Mouse (Mus musculus): Measurements from ENCODE around the gene Rasa3.

Rasa3 gene

DNA sequence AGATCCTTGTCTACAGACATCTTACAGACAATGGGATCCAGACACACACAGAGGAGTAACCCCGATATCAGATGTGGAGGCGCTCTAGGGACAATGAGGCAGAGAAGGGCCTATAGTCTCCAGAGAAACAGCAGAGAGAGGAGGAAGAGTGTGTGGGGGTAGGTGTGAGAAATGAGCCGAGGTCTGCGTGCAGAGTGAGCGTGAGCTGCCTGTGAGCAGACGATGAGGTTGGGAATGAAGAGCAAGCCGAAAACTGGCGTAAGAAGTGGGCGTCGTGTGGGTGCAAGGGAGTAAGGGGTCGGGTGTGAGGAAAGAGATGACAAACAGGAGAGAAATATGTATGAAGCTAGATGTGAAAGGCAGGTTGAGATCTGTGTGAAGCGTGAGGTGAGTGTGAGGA lies 65.7 kb downstream of the Rasa3 start:
- no peak for DNase-seq

DNA sequence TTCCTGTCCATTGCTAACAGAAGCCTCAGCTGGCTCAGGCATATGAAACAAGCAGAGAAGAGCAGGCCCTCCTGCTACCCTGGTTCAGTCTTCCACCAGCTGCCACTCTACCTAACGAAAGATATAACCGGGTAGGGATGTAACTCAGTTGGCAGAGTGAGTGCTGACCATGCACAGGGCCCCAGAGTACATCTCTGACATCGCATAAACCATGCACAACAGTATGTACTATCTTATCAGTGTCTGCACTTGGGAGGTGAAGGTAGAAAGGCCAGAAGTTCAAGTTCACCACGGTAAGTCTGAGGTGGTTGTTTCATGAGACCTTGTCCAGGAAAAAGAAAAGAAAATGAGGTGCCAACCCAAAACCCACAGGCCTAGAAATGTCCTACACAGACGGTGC lies 67.4 kb downstream of the Rasa3 start:
- DNase-seq: no peak

DNA sequence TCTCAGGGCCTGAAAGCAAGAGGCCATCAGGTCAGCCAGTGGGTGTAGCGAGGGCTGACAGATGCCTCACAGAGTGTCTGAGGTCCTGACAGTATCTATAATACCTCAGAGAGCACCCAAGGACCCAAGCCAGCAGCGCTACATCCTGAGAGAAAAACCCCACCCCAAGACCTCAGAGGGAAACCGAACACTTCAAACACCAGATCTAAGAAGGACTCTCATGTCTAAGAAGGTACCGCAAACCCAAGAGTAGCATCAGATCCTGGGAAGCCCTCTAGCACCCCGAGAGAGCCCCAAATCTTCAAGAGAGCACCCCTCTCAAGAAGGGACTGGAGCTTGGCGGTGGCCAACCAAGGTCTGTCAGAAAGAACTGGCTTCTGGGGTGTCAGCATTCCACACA lies 68.5 kb downstream of the Rasa3 start:
- DNase-seq: no peak

DNA sequence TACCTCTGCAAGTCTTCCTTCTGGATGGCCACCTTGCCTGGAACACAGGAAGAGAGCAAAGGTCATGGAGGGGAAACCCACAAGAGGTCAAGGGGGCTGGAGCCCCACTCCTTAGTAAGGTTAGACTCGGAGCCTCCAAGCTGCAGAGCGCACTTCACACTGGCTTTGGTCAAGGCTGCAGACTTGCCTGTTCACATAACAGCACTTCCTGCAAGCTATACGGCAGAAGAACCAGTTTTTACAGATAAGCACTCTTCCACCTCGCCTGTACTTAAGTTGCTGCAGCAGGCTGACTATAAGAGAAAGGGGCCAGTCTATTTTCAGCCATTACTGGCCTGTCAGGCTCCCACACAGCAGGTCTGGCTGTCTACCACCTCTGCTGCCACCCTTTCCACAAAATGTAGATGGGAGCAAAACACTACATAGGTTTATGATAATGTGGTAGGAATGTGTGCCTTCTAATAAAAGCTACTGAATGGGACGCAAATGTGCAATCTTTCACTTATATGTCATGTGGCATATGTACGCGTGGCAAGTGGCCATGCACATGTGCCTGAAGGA lies 71.4 kb downstream of the Rasa3 start:
- DNase-seq: no peak

DNA sequence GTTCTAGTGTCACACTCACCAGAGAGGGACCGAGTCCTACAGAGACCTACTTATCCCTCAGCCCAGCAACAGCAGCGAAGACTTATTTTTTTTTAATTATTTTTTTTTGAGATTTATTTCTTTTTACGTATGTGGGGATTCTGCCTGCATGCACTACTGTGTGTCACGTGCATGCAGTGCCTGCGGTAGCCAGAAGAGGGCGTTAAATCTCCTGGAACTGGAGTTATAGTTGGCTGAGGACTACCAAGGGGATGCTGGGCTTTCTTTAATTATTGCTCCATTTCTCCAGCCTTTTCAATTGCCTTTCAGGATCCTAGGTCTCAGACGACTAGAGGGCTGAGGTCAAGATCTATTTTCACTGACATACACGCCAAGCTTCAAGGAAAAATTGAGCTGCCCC lies 74.8 kb downstream of the Rasa3 start:
- peak; percentile 70 for DNase-seq

DNA sequence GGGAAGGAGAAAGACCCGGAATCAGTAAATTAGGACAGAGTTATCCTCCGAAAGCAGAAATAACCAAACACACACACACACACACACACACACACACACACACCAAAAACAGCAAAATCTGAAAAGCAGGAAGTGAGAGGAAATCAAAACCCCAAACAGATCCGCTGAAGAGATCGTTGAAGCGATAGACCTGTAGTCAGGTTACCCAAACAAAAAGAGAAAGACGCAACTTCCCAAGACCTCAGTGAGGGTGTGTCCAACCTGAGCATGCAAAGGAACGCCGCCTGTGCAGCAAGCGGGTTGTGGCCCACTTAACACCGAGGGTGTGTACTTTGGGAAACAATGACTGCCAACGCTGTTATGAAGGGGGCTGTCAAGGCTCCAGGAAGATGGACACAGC lies 76.2 kb downstream of the Rasa3 start:
- DNase-seq: peak; percentile 41

DNA sequence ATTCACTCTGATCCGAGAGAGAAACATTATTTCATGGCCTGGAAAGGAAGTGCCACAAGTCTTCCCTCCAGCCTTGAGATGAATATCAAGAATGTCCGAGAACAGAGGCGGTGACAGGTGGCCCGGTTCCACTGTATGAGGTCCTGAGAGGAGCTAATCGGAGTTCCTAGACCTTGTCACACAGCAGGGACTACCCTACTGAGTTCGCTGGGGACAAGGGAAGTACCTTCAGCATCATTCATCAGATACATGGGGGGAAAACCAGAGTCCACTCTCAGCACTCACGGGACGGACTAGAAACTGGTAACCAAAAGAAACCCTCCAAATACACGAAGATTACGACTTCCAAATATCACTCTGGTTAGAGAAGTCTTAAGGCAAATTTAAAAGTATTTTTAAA lies 76.7 kb downstream of the Rasa3 start:
- DNase-seq: peak; percentile 30

DNA sequence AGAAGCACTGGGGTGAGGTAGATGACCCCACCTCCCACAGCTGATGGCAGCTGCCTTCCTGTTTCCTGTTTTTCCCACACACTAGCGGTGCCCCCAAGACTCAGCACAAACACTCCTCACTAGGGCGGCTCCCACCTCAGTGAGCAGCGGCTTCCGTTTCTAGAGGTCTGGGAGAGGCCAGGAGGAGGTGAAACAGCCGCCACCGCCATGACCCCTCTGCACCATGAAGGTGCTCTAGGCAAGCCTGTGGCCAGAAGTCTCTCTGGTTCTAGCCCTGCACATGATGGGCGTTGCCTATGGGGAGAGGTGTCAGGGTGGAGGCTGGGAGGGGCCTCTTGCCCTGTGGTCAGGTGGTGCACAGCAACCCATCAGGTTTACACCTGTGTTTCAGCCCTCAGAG lies 77.2 kb downstream of the Rasa3 start:
- peak; percentile 69 for DNase-seq

DNA sequence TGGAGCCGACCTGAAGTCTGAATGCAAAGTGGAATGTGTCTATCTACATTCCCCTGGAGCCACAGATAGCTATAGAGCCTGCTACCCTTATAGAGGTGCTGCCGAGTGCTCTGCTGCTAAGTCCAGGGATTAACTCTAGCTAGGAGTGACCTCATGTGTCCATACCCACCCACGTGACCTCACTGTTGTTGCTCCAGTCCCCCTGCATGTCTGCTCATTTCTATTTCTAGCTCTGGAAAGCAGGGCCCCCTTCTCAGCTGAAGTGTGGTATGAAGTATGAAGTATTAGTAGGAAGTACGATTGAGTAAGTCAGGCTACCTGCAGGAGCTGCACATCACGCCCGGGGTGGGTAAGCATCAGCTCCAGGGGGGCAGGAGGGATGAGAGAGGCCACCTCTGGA lies 79.6 kb downstream of the Rasa3 start:
- DNase-seq: no peak

DNA sequence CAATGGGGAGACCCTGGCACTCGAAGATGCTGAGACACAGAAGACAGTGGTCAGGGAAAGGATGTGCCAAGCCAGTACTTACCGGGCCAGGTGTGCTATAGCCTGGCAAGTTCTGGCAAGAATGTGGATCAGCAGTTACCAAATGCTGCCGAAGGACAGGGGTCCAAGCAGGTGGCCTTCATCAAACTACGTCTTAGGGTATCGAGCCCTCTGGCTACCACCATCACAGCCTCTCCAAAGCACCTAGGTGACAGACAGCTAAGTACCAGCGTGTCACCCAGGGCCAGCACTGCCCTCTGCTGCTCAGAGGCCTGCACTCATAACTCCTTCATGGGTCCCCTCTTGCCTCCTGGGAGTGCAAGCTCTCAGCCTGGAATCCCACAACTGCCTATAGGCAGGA lies 81.5 kb downstream of the Rasa3 start:
- DNase-seq: peak; percentile 53

DNA sequence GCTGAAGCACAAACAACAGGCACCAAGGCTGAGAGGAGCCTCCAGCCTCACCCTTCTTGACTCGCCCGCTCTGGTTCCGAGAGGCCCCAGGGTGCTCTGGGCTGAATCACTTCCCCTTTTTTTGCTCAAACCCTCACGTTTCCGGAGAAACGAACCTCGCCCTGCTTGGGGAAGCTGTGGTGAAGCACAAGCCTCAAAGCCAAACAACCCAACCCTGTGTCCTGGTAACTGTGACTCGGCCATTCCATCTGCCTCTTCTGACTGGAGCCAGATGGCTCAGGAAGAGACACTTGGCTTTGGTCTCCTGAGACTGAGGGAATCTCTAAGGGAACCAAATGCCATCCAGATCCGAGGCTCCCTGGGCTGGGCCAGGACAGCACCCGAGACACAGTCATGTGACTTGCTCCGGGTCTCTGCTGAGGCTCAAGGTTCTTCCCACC lies 82.5 kb downstream of the Rasa3 start:
- DNase-seq: peak; percentile 62

DNA sequence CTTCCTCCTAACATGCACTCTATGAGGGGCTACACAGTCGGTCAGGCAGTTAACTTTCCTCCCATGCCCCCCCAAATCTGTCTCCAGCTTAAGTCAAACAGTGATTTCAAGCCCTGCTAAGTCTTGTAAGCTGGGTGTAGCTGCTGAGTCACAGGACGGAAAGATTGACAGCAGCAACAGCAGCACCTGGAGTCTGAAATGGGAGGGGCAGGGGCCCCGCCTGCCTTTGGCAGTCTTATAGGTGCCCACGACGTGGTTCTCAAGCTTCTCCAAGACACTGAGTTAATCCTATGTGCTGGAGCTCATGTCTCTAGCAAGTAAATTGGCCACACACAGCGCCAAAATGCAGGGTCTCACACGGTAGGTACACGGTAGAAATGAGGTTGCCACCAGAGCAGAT lies 84.1 kb downstream of the Rasa3 start:
- DNase-seq: peak; percentile 38

DNA sequence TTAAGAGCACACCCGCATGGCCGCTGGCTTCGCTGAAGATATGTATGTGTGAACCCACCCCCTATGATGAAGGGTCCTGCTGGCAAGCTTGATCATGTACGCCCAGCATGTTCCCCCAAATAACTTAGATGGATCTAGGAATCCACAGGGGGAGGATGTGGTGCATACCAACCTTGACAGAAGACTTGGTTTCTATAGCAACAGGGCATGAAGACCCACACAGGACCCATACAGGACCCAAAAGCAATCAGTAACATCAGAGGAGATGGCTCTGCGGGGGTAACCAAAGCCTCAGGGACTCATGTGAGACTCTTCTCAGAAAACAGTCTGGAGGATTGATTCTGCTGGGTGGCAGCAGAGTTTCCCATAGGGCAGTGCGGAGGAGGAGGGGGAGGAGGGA lies 86.2 kb downstream of the Rasa3 start:
- no peak for DNase-seq

DNA sequence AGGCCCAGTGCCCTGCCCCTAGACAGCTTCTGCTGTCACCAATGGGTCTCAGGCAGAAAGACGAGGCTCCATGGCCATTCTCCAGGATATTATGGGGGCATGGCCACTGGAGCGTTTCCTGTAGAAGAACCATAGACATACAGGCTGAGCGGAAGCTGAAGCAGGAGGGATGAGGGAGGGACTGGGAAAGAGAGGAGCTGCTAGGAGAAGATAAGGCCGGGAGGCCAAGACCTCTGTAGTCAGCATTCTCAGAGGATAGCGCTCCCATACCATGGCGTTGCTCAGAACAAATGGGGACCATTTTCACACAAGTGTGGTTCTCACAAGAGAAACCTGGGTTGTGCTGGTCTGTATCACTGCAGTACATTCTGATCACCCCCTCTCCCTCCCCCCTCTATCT lies 88.3 kb downstream of the Rasa3 start:
- DNase-seq: no peak

DNA sequence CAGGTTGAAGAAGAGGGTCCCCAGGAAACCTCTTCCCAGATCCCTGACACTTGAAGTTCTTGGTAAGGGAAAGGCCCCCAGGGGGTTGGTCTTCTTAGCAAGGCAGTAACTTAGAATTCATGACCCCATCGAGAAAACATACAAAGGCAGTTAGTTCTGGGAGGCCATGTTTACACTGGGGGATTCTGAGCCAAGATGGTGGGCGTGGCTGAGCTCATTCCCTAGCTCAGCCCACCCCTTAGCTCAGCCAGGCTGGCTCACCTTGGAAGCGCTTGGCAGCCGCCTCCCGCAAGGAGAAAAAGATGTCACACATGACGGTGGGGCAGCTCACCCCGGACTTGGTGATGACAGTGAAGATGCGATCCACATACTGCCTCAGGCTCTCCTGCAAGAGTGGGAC lies 92.8 kb downstream of the Rasa3 start:
- no peak for DNase-seq

DNA sequence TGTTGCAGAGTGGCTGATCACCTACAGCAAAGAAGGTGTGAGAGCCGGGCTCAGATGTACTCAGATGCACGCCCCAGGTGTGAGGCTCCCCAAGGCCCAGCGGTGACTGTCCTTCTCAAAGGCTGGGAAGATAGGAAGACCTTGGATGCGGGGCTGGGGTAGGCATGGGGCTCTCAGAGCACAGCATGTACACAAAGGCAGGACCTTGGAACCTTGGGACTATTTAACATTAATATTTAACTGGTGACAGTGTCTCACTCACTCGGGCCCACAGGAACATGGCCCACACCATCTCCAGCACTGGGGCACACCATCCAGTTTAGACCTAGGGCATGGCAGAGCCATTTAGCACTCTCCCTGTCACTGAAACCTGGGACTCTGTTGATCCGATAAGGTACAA lies 99.5 kb downstream of the Rasa3 start:
- no peak for DNase-seq

DNA sequence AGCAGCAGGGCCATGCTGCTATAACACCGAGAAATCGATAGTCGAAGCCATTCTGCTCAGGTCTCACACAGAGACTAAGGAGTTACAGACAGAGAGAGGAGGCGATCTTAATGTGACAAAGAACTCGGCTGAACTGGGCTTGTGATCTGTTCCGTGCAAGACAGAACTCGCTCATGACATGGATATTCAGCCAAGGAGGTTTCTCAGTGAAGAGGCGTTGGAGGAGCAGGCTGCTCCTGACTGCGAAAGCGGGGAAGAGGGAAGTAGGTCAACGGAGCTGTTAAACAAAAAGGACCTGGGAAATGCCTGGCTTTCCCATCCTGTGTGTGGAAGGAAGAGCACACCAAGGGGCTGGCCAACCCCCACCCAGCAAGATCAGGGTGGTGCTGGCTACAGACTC lies 105.4 kb downstream of the Rasa3 start:
- DNase-seq: no peak

DNA sequence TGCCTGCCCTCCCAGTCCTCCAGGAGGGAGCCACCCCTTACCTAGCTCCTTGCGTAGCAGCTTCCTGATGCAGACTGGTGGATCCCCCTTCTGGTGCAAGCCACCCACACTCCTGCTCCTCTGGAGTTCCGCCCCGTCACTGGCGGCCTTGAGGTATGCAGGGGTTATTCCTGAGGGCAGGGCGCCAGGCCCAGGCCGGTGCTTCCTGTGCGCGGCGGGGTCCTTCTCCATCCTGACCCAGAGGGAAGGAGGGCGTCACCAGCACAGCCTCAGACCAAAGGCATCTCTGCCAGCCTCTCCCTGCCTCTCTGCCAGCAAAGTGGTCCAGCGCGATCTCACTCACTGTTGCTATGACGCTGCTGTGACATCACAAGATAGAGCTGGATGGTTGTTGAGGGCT lies 115.3 kb downstream of the Rasa3 start, which contains the start of gene 1700029H14Rik:
TSS of gene 1700029H14Rik (minus strand) at position 344 of the 400 bp plus-strand sequence.
- no peak for DNase-seq

DNA sequence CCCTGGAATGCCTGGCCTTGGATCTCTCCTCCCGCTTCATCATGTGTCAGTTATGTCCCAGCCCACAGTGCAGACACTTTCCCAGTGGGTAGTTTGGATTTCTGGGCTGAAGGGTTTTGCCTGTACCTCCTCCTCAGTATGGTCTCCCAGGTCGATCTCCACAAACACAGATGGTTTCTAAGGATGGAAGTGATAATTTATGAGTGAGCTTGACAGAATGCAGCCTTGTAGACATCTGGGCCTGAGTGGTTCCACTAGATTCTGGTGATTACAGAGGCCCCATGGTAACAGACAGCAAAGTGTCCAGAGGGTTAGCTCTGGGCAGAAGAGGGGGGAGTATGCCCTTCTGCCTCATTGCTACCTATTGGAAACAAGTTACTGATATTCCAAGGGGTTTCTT lies 119.9 kb downstream of the Rasa3 start:
- DNase-seq: no peak

DNA sequence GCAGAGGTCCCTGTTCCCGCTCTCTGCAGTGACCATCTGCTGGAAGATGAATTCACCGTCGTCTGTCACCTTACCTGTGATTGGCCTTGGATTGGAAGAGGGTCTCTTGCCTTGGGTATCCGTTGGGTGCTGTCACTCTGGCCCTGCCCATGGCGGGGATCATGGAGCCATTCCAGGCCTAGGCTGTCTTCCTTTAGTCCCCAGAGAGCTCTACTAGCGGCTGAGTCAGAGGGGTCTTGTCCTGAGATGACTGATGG lies 125.9 kb downstream of the Rasa3 start:
- DNase-seq: no peak

DNA sequence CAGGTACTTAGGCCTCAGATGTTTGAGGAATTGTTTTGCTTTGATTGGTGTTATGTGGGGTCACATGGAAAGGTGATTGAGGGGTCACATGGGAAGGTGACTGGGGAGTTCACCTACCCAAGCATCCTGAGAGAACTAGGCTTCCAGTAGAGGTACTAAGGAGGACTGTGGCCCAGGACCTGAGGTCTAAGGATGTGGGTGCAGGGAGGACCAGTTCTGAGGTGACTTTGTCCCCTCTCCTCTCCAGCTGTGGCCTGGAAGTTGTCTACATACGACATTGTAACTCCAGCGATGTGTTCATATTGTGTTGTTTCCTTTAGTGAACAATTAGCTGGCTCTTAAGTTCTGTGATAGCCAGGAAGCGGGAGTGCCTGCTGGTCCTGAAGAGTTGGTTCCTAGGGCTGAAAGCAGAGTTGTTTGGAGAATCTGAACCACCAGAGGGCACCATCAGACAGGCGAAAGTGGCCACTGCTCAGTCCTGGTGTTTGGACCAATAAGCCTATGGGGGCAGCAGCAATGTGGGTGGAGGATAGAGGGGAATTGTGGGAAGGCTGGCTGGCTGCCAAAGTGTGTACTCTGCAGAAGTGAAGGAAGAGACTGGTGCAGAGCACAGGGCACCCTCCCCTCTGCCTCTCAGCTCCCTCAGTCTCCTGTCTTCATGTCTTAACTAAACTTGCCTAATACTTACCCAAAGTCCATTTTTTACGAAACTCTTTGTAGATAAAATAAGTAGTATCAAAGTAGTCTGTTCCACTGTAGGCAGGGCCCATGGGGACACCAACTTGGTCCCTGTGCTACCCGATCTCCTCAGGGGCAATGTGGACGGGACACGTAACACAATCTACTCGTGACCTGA lies 126.5 kb downstream of the Rasa3 start:
- DNase-seq: peak; percentile 81

DNA sequence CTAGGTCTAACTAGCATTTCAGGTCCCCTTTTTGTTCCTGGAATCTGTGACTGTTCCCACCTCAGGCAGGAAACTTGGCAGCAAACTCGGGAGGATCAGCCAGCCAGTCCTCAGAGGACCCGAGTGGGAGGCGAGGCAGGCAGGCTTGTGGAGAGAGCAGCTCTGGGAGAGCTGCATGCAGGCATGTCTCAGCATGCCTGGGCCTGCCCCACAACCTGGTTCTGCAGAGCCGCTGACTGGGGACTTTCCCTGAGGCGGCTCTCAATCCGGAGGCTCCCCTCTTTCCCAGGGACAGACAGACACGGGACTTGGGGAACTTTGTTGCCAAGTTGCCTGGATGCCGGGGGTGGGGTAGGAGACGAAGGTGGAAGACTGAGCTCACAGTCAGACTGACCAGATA lies 128.6 kb downstream of the Rasa3 start:
- DNase-seq: peak; percentile 16

DNA sequence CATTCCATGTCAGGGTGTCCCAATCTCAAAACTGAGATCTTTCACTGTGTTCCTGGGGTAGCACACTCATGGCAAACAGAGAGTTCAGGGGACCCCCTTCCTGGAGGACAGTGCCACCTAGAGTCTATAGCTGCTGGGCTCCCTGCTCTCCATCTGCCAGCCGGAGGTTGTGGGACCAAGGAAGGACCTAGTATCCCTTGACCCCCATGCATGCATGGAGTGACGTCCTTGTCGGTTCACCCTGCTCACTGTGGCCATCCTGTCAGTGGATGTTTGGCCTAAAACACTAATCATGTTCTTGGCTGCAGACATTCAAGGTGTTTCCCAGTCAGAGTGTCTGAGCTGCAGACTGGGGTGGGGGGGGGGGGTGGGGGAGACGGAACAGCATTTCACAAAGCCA lies 129.2 kb downstream of the Rasa3 start:
- DNase-seq: peak; percentile 42

DNA sequence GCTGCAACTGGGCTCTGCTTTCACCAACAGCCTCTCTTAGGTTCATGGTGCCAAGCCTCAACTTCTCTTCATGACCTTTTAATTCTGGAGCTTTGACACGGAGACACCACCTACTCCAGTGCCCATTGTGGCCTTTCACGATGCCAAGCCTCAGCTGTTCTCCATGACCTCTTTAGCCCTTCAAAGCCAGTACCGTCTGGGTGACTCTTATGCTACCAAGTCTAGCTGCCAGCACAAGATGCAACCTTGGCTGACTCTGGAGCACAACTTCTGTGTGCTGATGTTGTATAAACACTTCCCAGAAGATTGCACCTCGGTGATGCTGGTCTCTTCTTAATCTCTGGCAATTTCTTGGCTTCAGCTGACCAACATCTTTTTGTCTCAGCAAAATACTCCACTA lies 131.0 kb downstream of the Rasa3 start:
- no peak for DNase-seq

DNA sequence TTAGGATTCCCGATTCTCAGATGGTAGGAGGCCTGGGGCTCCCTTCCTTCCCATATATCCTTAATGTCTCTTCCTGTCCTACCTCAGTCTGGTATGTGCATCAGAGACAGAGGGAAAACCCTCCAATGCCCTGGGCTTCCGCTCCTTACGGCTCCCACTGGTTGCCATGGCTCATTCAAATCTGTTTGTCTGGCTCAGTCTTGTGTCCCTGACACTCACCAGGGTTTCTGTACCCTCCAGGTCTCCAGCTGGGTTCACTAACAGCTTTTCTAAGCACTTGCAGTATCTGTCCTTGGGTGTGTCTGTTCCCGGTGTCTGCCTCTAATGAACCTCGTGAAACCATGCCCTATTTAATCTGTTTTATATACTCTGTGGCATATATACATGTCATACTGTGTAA lies 135.9 kb downstream of the Rasa3 start:
- DNase-seq: no peak
